Mouse (Mus musculus): ENCODE data around the gene St5.

GRCm38 (mm10) chr7:109580489-109580888, 122.9 kb downstream of the St5 start:
- TF ChIP-seq CTCF (IDR thresholded peaks at IDR 0.05; ENCODE audit: control insufficient read depth, insufficient read depth, low read length) (no peak), POLR2A (IDR thresholded peaks at IDR 0.05; ENCODE audit: borderline replicate concordance, control insufficient read depth, low read depth, low read length) (no peak)

Data from bone marrow, adult 2 months (tissue).